Mouse (Mus musculus) retina, embryonic 14.5 days (tissue): ENCODE measurements around the gene Gm47996.
"Not testable (repeated sequence)": the region's sequence is repeated elsewhere in the genome, so short reads cannot be mapped to it uniquely, and the experiment has no call there.

ENCODE experiments used
- DNase-seq: peaks from one replicate; pipeline ENCODE4 v3.0.0-alpha.2; 2015; ENCODE audit warnings: low spot score

Gene Gm47996

DNA sequence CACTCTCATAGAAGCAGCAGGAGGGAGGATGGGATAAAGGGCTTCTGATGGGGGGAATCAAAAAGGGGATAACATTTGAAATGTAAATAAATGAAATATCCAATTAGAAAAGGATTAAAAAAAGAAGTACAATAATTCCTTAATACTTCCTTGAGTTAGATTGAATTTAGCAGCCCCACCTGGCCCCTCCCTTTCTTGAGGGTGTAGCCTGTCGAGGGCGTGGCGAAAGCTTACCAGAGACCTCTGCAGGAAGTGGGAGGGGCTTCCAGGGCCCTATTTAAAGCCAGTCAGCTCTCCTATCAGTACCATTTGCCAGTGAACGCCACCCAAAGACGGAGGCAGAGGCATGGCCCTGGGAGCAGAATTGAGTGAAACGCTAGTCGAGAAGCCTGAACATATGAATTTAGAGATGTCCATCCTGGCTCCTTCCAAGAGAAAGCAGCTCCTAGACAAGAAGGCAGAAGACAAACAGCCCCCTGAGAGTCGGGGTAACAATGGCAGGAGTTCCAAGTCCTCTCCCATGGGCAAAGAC is at the start of gene Gm47996:
Gene Gm47996 (plus strand): TSS at position 308 of the 532 bp plus-strand sequence.
- DNase-seq, result not testable (repeated sequence)

GRCm38 (mm10) chr1:151166031-151166430 is 43.9 kb upstream of the Gm47996 start:
- no peak for DNase-seq

DNA sequence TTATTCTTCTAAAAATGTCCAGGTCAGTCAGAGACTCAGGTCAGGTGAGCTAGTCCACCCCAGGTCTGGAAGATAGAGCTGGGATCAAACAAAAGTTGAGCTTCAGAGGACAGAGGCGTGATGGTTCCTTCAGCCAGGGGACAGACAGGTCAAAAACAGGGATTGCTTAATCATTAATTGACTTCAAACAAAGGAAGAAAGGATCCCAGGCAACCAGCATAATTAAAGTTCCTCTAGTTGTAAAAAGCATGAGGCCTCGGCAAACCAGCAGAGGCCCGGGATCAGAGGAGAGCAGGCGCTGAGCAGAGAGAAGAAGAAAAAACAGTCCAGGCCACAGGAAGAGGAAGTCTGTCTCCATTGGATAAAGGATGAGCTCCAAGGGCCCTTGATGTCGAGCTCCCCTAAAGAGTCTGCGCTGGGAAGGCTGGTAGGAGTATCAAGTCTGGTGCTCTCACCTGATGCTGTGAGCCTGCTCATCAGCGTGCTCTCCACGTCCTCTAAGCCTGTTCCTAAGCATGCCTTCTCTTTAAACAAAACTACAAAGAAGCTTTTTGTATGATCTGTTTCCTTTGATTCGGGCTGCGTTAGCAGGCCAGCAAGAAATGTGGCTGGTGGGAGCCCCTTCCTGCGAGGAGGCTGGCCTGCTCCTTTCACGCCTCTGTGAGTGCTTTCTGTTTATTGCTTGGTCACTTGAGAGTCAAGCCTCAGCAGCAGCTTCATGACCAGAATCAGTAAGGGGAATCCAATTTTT is 42.5 kb upstream of the Gm47996 start:
- DNase-seq, result peak; percentile 3

DNA sequence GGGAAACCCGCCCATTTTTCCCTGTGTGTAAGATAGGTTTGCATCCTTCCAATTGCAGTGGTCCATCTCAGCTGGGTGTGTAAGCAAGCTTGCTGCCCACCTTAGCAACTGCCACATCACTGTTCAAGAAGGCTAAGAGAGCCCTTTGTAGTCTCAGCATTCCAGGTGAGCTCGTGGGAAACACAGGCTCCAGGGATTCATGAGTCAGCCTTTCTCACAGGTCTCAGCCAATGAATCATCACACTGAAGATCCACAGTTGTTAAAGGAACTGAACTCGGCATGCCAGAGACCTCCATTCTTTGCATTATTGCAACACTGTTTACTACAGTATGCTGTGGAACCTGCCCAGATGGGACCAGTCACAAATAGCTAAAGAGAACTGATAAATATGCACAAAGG is 41.3 kb upstream of the Gm47996 start:
- DNase-seq, result peak; percentile 1

DNA sequence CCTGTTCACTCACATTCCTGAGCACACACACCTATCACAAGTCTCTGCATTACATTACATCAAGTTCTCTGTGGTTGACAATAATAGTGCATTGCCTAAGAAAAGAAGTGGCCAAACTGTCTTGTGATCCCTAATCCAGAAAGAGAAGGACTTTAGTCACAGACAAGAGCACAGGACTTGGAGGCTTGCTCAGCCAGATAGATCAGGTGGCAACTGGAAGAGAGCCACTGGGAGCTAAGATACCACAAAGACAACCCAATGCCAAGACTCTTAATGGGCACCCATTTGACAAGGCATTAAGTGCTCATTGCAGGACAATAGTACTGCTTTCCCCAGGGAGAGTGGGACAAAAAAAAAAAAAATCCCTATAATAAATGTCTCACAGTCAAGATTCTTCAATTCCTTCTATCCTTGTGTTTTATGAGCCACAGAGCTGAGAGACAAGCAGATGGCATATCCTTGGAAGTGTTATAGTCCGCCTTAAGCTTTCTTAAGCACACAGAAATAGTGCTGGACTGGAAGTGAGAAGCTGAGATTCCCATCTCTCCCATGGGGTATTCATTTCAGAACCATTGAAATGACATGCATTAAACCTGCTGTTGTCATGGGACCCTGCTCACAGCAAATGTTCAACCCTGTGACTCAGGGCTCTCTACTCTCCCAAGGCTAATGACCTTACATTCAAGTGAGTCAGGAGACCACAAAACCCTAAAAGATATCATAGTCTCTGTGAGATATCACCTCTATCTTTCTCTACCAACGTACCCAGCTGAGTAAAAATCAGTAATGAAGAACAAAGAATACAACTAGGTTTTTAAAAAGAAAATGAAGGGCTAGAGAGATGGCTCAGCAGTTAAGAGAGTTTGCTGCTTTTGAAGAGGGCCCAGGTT is 38.1 kb upstream of the Gm47996 start:
- peak; percentile 1 for DNase-seq

DNA sequence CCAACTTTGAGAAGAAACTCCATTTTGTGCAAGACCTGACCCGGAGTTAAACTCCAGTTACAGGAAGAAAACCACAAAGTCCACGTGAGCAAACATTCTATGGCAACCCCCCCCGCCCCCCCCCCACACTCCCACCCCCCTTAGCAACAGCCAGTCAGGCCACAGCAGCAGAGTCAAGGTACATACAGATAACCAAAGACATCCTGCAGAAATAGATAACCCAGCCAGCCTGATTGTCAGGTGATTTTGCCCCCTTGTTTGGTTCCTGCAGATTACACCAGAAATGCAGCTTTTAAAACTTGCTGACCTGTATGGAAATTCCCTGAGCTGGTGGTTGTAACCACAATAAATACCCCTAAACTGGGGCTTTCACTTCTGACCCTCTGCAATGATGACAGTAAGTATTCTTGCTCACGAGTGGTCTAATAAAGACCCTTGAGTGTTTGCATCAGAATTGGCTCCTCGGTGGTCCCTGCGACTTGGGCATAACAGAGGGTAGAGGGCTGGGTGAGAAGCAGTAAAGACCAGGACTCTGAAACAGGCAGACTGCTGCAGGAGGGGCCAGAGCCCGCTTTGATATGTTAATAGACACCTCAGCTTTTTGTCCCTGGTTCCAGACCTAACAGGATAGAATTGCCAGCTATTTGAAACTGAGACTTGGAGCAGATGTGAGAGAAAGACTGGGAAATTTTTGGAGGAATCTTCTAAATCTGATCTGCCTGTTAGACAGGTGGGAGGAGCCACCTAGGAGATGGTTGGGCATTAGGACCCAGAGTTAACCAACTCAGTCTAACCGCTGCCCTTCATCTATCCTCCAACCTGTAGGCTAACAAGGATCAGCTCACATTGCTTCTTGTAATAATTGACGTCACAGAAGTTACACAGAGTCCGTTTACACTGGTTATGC is 32.6 kb upstream of the Gm47996 start:
- peak; percentile 50 for DNase-seq

- DNase-seq, result no peak
Observed at GRCm38 (mm10) chr1:151177937-151178271, 32.0 kb upstream of the Gm47996 start.

GRCm38 (mm10) chr1:151178505-151179083 is 31.3 kb upstream of the Gm47996 start:
- DNase-seq, result peak; percentile 64

GRCm38 (mm10) chr1:151180167-151180566 is 29.8 kb upstream of the Gm47996 start:
- DNase-seq, result peak; percentile 13

DNA sequence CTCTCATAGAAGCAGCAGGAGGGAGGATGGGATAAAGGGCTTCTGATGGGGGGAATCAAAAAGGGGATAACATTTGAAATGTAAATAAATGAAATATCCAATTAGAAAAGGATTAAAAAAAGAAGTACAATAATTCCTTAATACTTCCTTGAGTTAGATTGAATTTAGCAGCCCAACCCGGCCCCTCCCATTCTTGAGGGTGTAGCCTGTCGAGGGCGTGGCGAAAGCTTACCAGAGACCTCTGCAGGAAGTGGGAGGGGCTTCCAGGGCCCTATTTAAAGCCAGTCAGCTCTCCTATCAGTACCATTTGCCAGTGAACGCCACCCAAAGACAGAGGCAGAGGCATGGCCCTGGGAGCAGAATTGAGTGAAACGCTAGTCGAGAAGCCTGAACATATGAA is 27.7 kb upstream of the Gm47996 start, which contains the start of gene Gm47985:
Gene Gm47985 (plus strand): TSS at position 272 of the 400 bp plus-strand sequence.
- not testable (repeated sequence) for DNase-seq

- DNase-seq, result not testable (repeated sequence)
Observed at GRCm38 (mm10) chr1:151186186-151186585, 23.7 kb upstream of the Gm47996 start.

DNA sequence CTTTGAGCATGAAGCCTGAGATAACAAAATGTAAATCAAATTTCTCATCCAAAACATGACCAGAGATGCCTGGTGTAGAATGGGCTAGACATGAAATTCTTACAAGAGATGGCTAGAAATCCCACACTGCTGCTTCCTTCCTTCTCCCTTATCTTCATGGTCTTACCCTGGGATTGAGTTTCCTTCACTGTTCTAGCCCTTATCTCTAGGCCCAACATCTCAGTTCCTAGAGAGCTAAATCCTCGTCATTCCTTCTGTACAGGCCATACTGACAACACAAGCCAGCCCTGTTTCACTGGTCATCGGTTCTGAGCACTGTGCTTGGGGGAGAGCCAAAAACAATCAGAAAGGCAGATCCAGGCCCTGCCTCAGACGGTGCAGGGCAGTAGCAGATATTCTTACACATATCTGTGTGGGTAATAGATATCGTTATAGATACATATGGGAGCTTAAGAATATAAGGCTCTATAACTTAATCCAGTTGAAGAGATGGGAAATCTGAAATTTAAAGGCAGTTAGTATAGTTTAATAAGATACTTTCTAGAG is 23.0 kb upstream of the Gm47996 start:
- DNase-seq, result not testable (repeated sequence)

- DNase-seq, result no peak
Observed at GRCm38 (mm10) chr1:151188469-151188868, 21.5 kb upstream of the Gm47996 start.

- not testable (repeated sequence) for DNase-seq
Observed at GRCm38 (mm10) chr1:151192075-151192474, 17.9 kb upstream of the Gm47996 start, which contains the start of gene Gm8947. Gene Gm8947, plus strand, starts transcription at chr1:151192376.

DNA sequence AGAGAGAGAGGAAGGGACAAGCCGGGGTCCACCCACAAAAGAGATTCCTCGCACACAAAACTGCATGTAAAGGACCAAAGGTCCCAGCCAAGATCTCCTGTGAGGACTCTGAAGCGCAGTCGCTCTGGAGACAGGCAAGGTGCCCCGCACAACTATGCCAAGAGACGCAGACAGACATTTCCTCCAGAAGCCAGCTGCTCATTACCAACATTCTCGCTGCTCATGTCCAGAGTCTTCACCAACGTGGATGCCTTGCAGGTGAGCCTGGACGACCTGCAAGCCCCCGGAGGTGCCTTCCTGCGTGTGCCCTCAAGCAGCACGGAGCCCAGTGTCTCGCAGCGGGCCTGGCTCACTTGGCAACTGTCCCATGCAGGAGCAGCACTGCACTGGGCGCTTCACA is 17.2 kb upstream of the Gm47996 start:
- DNase-seq, result not testable (repeated sequence)

DNA sequence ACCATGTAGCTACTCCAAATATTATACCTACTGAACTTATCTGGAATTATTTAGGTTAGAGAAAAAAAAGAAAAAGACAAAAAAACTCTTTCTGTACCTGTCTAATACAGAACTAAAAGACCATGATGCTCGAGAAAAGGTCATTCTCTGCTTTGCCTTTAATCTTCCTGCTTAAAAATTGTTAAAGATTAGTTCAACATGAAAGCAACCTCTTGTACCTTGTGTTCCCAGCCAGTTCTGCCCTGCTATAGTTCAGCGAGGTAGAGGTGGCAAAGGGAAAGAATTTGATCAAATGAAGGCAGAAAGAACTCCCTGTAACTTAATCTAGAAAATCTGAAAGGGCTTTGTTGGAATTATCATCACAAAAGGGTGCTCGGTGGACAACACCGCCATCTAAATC is 13.9 kb upstream of the Gm47996 start:
- DNase-seq, result peak; percentile 0

GRCm38 (mm10) chr1:151196690-151197089 is 13.2 kb upstream of the Gm47996 start:
- DNase-seq, result not testable (repeated sequence)

GRCm38 (mm10) chr1:151198120-151198519 is 11.8 kb upstream of the Gm47996 start, which contains the start of gene Gm47995:
Gene Gm47995, plus strand, starts transcription at chr1:151198448.
- peak; percentile 1 for DNase-seq

- not testable (repeated sequence) for DNase-seq
Observed at GRCm38 (mm10) chr1:151200620-151201019, 9.3 kb upstream of the Gm47996 start.

- not testable (repeated sequence) for DNase-seq
Observed at GRCm38 (mm10) chr1:151202771-151203170, 7.2 kb upstream of the Gm47996 start.

DNA sequence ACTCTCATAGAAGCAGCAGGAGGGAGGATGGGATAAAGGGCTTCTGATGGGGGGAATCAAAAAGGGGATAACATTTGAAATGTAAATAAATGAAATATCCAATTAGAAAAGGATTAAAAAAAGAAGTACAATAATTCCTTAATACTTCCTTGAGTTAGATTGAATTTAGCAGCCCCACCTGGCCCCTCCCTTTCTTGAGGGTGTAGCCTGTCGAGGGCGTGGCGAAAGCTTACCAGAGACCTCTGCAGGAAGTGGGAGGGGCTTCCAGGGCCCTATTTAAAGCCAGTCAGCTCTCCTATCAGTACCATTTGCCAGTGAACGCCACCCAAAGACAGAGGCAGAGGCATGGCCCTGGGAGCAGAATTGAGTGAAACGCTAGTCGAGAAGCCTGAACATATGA is 6.1 kb upstream of the Gm47996 start, which contains the start of gene 3110040M04Rik:
Gene 3110040M04Rik (plus strand): TSS at position 304 of the 400 bp plus-strand sequence.
- DNase-seq, result not testable (repeated sequence)
